Mouse (Mus musculus): Measurements from ENCODE around the gene Dpf3.

Gene Dpf3

GRCm38 (mm10) chr12:83338345-83338744 is 149.2 kb downstream of the Dpf3 start:
- DNase-seq (ENCODE audit: low spot score): no peak

- DNase-seq (ENCODE audit: low spot score): no peak
Measured at GRCm38 (mm10) chr12:83337776-83338149, 149.8 kb downstream of the Dpf3 start.

GRCm38 (mm10) chr12:83337077-83337775 is 150.3 kb downstream of the Dpf3 start:
- no peak for DNase-seq (ENCODE audit: low spot score)

- no peak for DNase-seq (ENCODE audit: low spot score)
Measured at GRCm38 (mm10) chr12:83330056-83330455, 157.5 kb downstream of the Dpf3 start.

- no peak for DNase-seq (ENCODE audit: low spot score)
Measured at GRCm38 (mm10) chr12:83328899-83329298, 158.6 kb downstream of the Dpf3 start.

GRCm38 (mm10) chr12:83328491-83328890 is 159.0 kb downstream of the Dpf3 start:
- no peak for DNase-seq (ENCODE audit: low spot score)

GRCm38 (mm10) chr12:83327451-83327850 is 160.1 kb downstream of the Dpf3 start:
- DNase-seq (ENCODE audit: low spot score): no peak

GRCm38 (mm10) chr12:83320725-83321124 is 166.8 kb downstream of the Dpf3 start:
- no peak for DNase-seq (ENCODE audit: low spot score)

- peak; percentile 21 for DNase-seq (ENCODE audit: low spot score)
Measured at GRCm38 (mm10) chr12:83317646-83318443, 169.7 kb downstream of the Dpf3 start.

- DNase-seq (ENCODE audit: low spot score): no peak
Measured at GRCm38 (mm10) chr12:83314666-83315065, 172.8 kb downstream of the Dpf3 start.

- DNase-seq (ENCODE audit: low spot score): no peak
Measured at GRCm38 (mm10) chr12:83312818-83313217, 174.7 kb downstream of the Dpf3 start.

- no peak for DNase-seq (ENCODE audit: low spot score)
Measured at GRCm38 (mm10) chr12:83310567-83310966, 176.9 kb downstream of the Dpf3 start.

GRCm38 (mm10) chr12:83309031-83309804 is 178.3 kb downstream of the Dpf3 start:
- peak; percentile 37 for DNase-seq (ENCODE audit: low spot score)

- peak; percentile 23 for DNase-seq (ENCODE audit: low spot score)
Measured at GRCm38 (mm10) chr12:83308627-83309026, 178.9 kb downstream of the Dpf3 start.

GRCm38 (mm10) chr12:83303221-83303620 is 184.3 kb downstream of the Dpf3 start:
- DNase-seq (ENCODE audit: low spot score): no peak

- DNase-seq (ENCODE audit: low spot score): no peak
Measured at GRCm38 (mm10) chr12:83302320-83303153, 185.0 kb downstream of the Dpf3 start.

- DNase-seq (ENCODE audit: low spot score): no peak
Measured at GRCm38 (mm10) chr12:83301616-83302319, 185.7 kb downstream of the Dpf3 start.

- no peak for DNase-seq (ENCODE audit: low spot score)
Measured at GRCm38 (mm10) chr12:83298358-83298757, 189.2 kb downstream of the Dpf3 start.

GRCm38 (mm10) chr12:83295031-83295430 is 192.5 kb downstream of the Dpf3 start:
- no peak for DNase-seq (ENCODE audit: low spot score)

- DNase-seq (ENCODE audit: low spot score): no peak
Measured at GRCm38 (mm10) chr12:83291915-83292314, 195.6 kb downstream of the Dpf3 start.

All from spleen, adult 12 weeks (tissue).